ENCODE assay signal across 10 mouse cellular contexts in the genomic region with DNA sequence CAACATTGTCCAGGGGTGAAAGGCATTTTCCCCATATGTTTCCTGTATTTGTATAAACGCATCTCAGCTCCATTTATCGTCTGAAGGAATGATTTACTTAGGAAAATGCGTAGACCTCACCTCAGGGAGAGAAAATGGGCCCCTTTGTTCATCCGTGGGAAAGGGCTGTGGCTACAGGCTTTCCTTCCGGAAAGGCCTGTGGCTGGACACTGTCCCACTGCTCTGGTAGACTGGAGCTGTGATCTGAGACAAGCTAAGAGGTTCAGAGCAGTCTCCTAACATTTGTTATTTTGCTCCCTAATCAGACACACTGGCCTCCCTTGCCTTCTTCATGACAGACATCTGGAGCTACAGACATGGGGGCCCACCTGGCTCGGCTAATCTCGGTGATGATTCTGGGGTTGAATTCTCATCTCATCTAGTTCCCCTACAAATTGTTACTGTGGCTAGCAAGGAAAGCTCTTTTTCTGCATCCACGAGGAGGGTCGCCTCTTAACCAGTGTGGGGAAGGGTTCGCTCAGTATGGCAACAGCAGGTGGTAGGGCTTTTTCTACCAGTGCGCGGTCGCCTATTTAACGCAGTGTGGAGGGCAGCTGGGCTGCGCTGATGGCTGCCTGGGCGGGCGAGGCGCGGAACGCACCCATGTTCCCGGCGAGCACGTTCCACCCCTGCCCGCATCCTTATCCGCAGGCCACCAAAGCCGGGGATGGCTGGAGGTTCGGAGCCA. TPM values are rescaled to one million over a fixed set of nuclear protein-coding genes. Genes with fewer than 3 reads are reported as not detected.
DNase-seq lines count a peak whose midpoint lies in the region; ATAC-seq and TF ChIP-seq lines count a peak whose summit lies in the region.
"Not testable (repeated sequence)": the region's sequence is repeated elsewhere in the genome, so short reads cannot be mapped to it uniquely, and the experiment has no call there.
"Had no signal": no experiment of that assay in that cellular context is flagged by ENCODE, and none has a peak within 500 bp of the region (broad histone marks: within the 10 kb centered on the region; RNA-seq: fewer than 3 reads in every experiment).

No protein-coding gene starts in this region.

- TF ChIP-seq CTCF in kidney, postnatal 0 days (IDR thresholded peaks at IDR 0.05; ENCODE audit: low read depth); lung, embryonic 14.5 days (IDR thresholded peaks at IDR 0.05; ENCODE audit: low read depth); small intestine, adult 2 months (IDR thresholded peaks at IDR 0.05; ENCODE audit: extremely low read depth, insufficient read length, insufficient replicate concordance, low read depth, low read length): not testable (repeated sequence)

- DNase-seq in forebrain, embryonic 11.5 days (ENCODE audit: low spot score): peak; percentile 59
- not testable (repeated sequence) for DNase-seq in hindbrain, embryonic 14.5 days (ENCODE audit: low spot score); kidney, postnatal 0 days (ENCODE audit: low spot score)
- peak; percentile 8 for DNase-seq in lung, embryonic 14.5 days
- DNase-seq in midbrain, embryonic 14.5 days: peak; percentile 46

- not testable (repeated sequence) for TF ChIP-seq POLR2A in small intestine, adult 2 months (IDR thresholded peaks at IDR 0.05; ENCODE audit: low read depth, low read length)

- not testable (repeated sequence) for H3K9me3 ChIP-seq in forebrain, embryonic 11.5 days (ENCODE audit: control insufficient read depth, low read length); heart, embryonic 11.5 days (replicated peaks; ENCODE audit: control insufficient read depth, low read length); hindbrain, embryonic 14.5 days (ENCODE audit: control insufficient read depth, low read length); kidney, postnatal 0 days (replicated peaks; ENCODE audit: low read length); lung, embryonic 14.5 days (ENCODE audit: low read depth, low read length); midbrain, embryonic 14.5 days (ENCODE audit: control insufficient read depth, low read length)

- H3K27ac ChIP-seq in brown adipose tissue, adult 24 weeks (replicated peaks; ENCODE audit: low read depth, low read length): peak overlapping the region; percentile 52
- H3K27ac ChIP-seq in forebrain, embryonic 11.5 days (ENCODE audit: low read depth, low read length); heart, embryonic 11.5 days (ENCODE audit: low read depth, low read length); hindbrain, embryonic 14.5 days; kidney, postnatal 0 days; lung, embryonic 14.5 days (ENCODE audit: low read depth); midbrain, embryonic 14.5 days (replicated peaks; ENCODE audit: low read depth, low read length); small intestine, adult 2 months (ENCODE audit: insufficient read depth, low read depth, low read length): not testable (repeated sequence)

- not testable (repeated sequence) for H3K4me1 ChIP-seq in brown adipose tissue, adult 24 weeks (ENCODE audit: control insufficient read depth, insufficient read depth, insufficient read length, low read length); forebrain, embryonic 11.5 days (replicated peaks; ENCODE audit: control insufficient read depth, insufficient read depth, low read length); heart, embryonic 11.5 days (ENCODE audit: control insufficient read depth, insufficient read depth, low read length); hindbrain, embryonic 14.5 days (replicated peaks; ENCODE audit: control insufficient read depth, insufficient read depth, low read length); kidney, postnatal 0 days (replicated peaks; ENCODE audit: insufficient read depth, low read length); lung, embryonic 14.5 days (ENCODE audit: insufficient read depth); midbrain, embryonic 14.5 days (ENCODE audit: control insufficient read depth, insufficient read depth, low read length); small intestine, adult 2 months (ENCODE audit: control insufficient read depth, insufficient read depth, insufficient read length, low read length)

- H3K4me2 ChIP-seq in forebrain, embryonic 11.5 days (ENCODE audit: low read depth, low read length, severe bottlenecking): peak overlapping the region; percentile 61; the same call in 1 of the 2 replicates
- peak overlapping the region; percentile 80 for H3K4me2 ChIP-seq in heart, embryonic 11.5 days
- H3K4me2 ChIP-seq in hindbrain, embryonic 14.5 days (replicated peaks): peak overlapping the region; percentile 66
- peak overlapping the region; percentile 56; the same call in 1 of the 2 replicates for H3K4me2 ChIP-seq in kidney, postnatal 0 days (ENCODE audit: low read length)
- H3K4me2 ChIP-seq in lung, embryonic 14.5 days: peak overlapping the region; percentile 62
- peak overlapping the region; percentile 61 for H3K4me2 ChIP-seq in midbrain, embryonic 14.5 days (ENCODE audit: low read length)

- H3K4me3 ChIP-seq in brown adipose tissue, adult 24 weeks (ENCODE audit: insufficient read depth, low read depth, low read length): peak overlapping the region; percentile 55
- peak overlapping the region; percentile 30; the same call in 1 of the 2 replicates for H3K4me3 ChIP-seq in forebrain, embryonic 11.5 days (ENCODE audit: low read depth, low read length)
- H3K4me3 ChIP-seq in heart, embryonic 11.5 days (ENCODE audit: low read depth, low read length): peak overlapping the region; percentile 49
- H3K4me3 ChIP-seq in hindbrain, embryonic 14.5 days (replicated peaks; ENCODE audit: low read length): peak overlapping the region; percentile 35
- not testable (repeated sequence) for H3K4me3 ChIP-seq in kidney, postnatal 0 days (replicated peaks; ENCODE audit: low read depth, low read length)
- H3K4me3 ChIP-seq in lung, embryonic 14.5 days (ENCODE audit: low read depth, low read length): peak overlapping the region; percentile 36; the same call in 1 of the 2 replicates
- H3K4me3 ChIP-seq in midbrain, embryonic 14.5 days (replicated peaks; ENCODE audit: low read depth, low read length): peak overlapping the region; percentile 34
- peak overlapping the region; percentile 55; the same call in 1 of the 2 replicates for H3K4me3 ChIP-seq in small intestine, adult 2 months (ENCODE audit: low read depth, low read length)

- not testable (repeated sequence) for H3K27me3 ChIP-seq in forebrain, embryonic 11.5 days (ENCODE audit: control insufficient read depth, insufficient read depth, low read length); hindbrain, embryonic 14.5 days (ENCODE audit: control insufficient read depth, insufficient read depth, low read length); kidney, postnatal 0 days (ENCODE audit: insufficient read depth, low read length); midbrain, embryonic 14.5 days (ENCODE audit: control insufficient read depth, insufficient read depth, low read length)
- H3K27me3 ChIP-seq in heart, embryonic 11.5 days (ENCODE audit: control insufficient read depth, insufficient read depth, low read length): peaks cover 18% of the 10 kb centered on the region
- peaks cover 25% of the 10 kb centered on the region for H3K27me3 ChIP-seq in lung, embryonic 14.5 days (ENCODE audit: insufficient read depth, low read length)
- peaks cover 25% of the 10 kb centered on the region for H3K27me3 ChIP-seq in small intestine, adult 2 months (ENCODE audit: control insufficient read depth, insufficient read depth, low read length)

- 25% methylated on average over 23 of the region's 27 CpGs for WGBS in forebrain, embryonic 11.5 days
- WGBS in heart, embryonic 11.5 days (ENCODE audit: insufficient replicate concordance): 22% methylated on average over 22 of the region's 27 CpGs
- WGBS in hindbrain, embryonic 14.5 days: 21% methylated on average over 23 of the region's 27 CpGs
- 27% methylated on average over 23 of the region's 27 CpGs for WGBS in kidney, postnatal 0 days
- WGBS in lung, embryonic 14.5 days: 17% methylated on average over 23 of the region's 27 CpGs
- 23% methylated on average over 25 of the region's 27 CpGs for WGBS in midbrain, embryonic 14.5 days
- 25% methylated on average over 26 of the region's 27 CpGs for WGBS in small intestine, adult 2 months

- not testable (repeated sequence) for H3K36me3 ChIP-seq in forebrain, embryonic 11.5 days (ENCODE audit: control insufficient read depth, insufficient read depth, low read length); heart, embryonic 11.5 days (ENCODE audit: control insufficient read depth, insufficient read depth, low read length); hindbrain, embryonic 14.5 days (replicated peaks; ENCODE audit: control insufficient read depth, insufficient read depth); kidney, postnatal 0 days (ENCODE audit: insufficient read depth, low read length); lung, embryonic 14.5 days (ENCODE audit: insufficient read depth); midbrain, embryonic 14.5 days (ENCODE audit: control insufficient read depth, insufficient read depth, low read length); small intestine, adult 2 months (ENCODE audit: control insufficient read depth, insufficient read depth, low read length)

- H3K9ac ChIP-seq in forebrain, embryonic 11.5 days (ENCODE audit: low read length); heart, embryonic 11.5 days (ENCODE audit: low read depth, low read length); hindbrain, embryonic 14.5 days; kidney, postnatal 0 days (ENCODE audit: low read depth, low read length); lung, embryonic 14.5 days; midbrain, embryonic 14.5 days (replicated peaks; ENCODE audit: low read length): not testable (repeated sequence)

- peak; percentile 68 for ATAC-seq in forebrain, embryonic 11.5 days (replicated peaks; ENCODE audit: low FRiP score)
- ATAC-seq in heart, embryonic 11.5 days (replicated peaks; ENCODE audit: insufficient number of reproducible peaks, low FRiP score, low TSS enrichment): peak; percentile 18; the same call in 1 of the 2 replicates
- ATAC-seq in hindbrain, embryonic 14.5 days (ENCODE audit: low FRiP score): peak; percentile 66
- ATAC-seq in kidney, postnatal 0 days (replicated peaks; ENCODE audit: low FRiP score, low read depth): not testable (repeated sequence)
- peak; percentile 31; the same call in 1 of the 2 replicates for ATAC-seq in lung, embryonic 14.5 days (ENCODE audit: insufficient read depth)
- peak; percentile 40; the same call in 1 of the 2 replicates for ATAC-seq in midbrain, embryonic 14.5 days (ENCODE audit: low FRiP score, low TSS enrichment)

RNA-seq across cellular contexts. Expression of a gene that starts 6.4 kb away (rescaled TPM):
- not detected in 2 replicates for polyA plus RNA-seq in brown adipose tissue, adult 24 weeks (2012; ENCODE audit: insufficient read depth, insufficient read length, missing spikeins)
- polyA plus RNA-seq in forebrain, embryonic 11.5 days (2014; fragmentation: Nextera tagmentation; extraction: Ambion mirVana): 9.1 and 13.2 TPM in 2 replicates
- polyA plus RNA-seq in heart, embryonic 11.5 days (2014; fragmentation: Nextera tagmentation; extraction: Ambion mirVana): 0.43 and 0.72 TPM in 2 replicates
- polyA plus RNA-seq in hindbrain, embryonic 14.5 days (2014; fragmentation: Nextera tagmentation; extraction: Ambion mirVana): 37.6 and 38.2 TPM in 2 replicates
- 1.1 and 1.5 TPM in 2 replicates for polyA plus RNA-seq in kidney, postnatal 0 days (2015; fragmentation: Nextera tagmentation; extraction: Ambion mirVana)
- 0.28 and 0.80 TPM in 2 replicates for polyA plus RNA-seq in lung, embryonic 14.5 days (2014; fragmentation: Nextera tagmentation; extraction: Ambion mirVana)
- 23.2 and 23.6 TPM in 2 replicates for polyA plus RNA-seq in midbrain, embryonic 14.5 days (2014; fragmentation: Nextera tagmentation; extraction: Ambion mirVana)
- 0.89 and 1.6 TPM in 2 replicates for polyA plus RNA-seq in small intestine, adult 2 months (2012; rRNA removed)
- polyA plus RNA-seq: activated CD4-positive, CD25-positive, alpha-beta regulatory T cell, adult 4 months had no signal

RNA-seq across cellular contexts. Expression of a gene that starts 38.5 kb away (rescaled TPM):
- not detected in 2 replicates for polyA plus RNA-seq in brown adipose tissue, adult 24 weeks (2012; ENCODE audit: insufficient read depth, insufficient read length, missing spikeins)
- not detected in 2 replicates for polyA plus RNA-seq in forebrain, embryonic 11.5 days (2014; fragmentation: Nextera tagmentation; extraction: Ambion mirVana)
- polyA plus RNA-seq in heart, embryonic 11.5 days (2014; fragmentation: Nextera tagmentation; extraction: Ambion mirVana): not detected in 2 replicates
- not detected in 2 replicates for polyA plus RNA-seq in hindbrain, embryonic 14.5 days (2014; fragmentation: Nextera tagmentation; extraction: Ambion mirVana)
- polyA plus RNA-seq in kidney, postnatal 0 days (2015; fragmentation: Nextera tagmentation; extraction: Ambion mirVana): not detected in 2 replicates
- not detected in 2 replicates for polyA plus RNA-seq in lung, embryonic 14.5 days (2014; fragmentation: Nextera tagmentation; extraction: Ambion mirVana)
- not detected in 2 replicates for polyA plus RNA-seq in midbrain, embryonic 14.5 days (2014; fragmentation: Nextera tagmentation; extraction: Ambion mirVana)
- polyA plus RNA-seq in small intestine, adult 2 months (2012; rRNA removed): not detected in 2 replicates
- polyA plus RNA-seq: activated CD4-positive, CD25-positive, alpha-beta regulatory T cell, adult 4 months; lung, adult 2 months had no signal
